Mouse (Mus musculus) ES-Bruce4 (cell line): Measurements from ENCODE around the gene Pfkfb3. TPM values are rescaled to one million over a fixed set of nuclear protein-coding genes. Genes with fewer than 3 reads are reported as not detected.

Experiments
- H3K27ac ChIP-seq: 2 replicates; pipeline ENCODE4 v1.5.1; 2012; ENCODE audit warnings: low read length, inconsistent platforms; ENCODE audit not compliant: insufficient read depth
- H3K27me3 ChIP-seq: 2 replicates; pipeline ENCODE4 v1.6.1; 2012; ENCODE audit warnings: mild to moderate bottlenecking, low read length, inconsistent platforms; ENCODE audit not compliant: control insufficient read depth, poor library complexity, insufficient read depth, severe bottlenecking
- H3K36me3 ChIP-seq: 2 replicates; pipeline ENCODE4 v1.6.1; 2012; ENCODE audit warnings: inconsistent platforms, mild to moderate bottlenecking, low read length, moderate library complexity; ENCODE audit not compliant: control insufficient read depth, poor library complexity, insufficient read depth, severe bottlenecking
- H3K4me1 ChIP-seq: one replicate; pipeline ENCODE4 v1.8.1; 2011; ENCODE audit warnings: low read length; ENCODE audit not compliant: control insufficient read depth, insufficient read depth
- H3K4me3 ChIP-seq: 2 replicates; pipeline ENCODE4 v1.5.1; 2011; ENCODE audit warnings: low read depth, mild to moderate bottlenecking, low read length
- H3K9ac ChIP-seq: 2 replicates; pipeline ENCODE4 v1.6.1; 2012; ENCODE audit warnings: low read depth, mild to moderate bottlenecking, inconsistent platforms; ENCODE audit not compliant: poor library complexity, severe bottlenecking
- H3K9me3 ChIP-seq: replicated peaks from 2 replicates; pipeline ENCODE4 v1.6.1; 2012; ENCODE audit warnings: mild to moderate bottlenecking, low read length, inconsistent platforms; ENCODE audit not compliant: control insufficient read depth, poor library complexity, insufficient read depth, severe bottlenecking
- CTCF ChIP-seq: IDR thresholded peaks from one replicate; pipeline ENCODE4 v1.8.1; 2011; ENCODE audit warnings: low read depth, low read length
- EP300 ChIP-seq: IDR thresholded peaks from 2 replicates; pipeline ENCODE4 v1.6.1; 2011; ENCODE audit warnings: low read depth, low read length; ENCODE audit not compliant: insufficient read depth
- POLR2A ChIP-seq: IDR thresholded peaks from one replicate; pipeline ENCODE4 v1.8.1; 2011; ENCODE audit warnings: low read length; ENCODE audit not compliant: insufficient read depth
- polyA plus RNA-seq: library from polyadenylated mRNA; stranded (reverse); fragments of >200 nt; gene quantifications from 2 replicates; pipeline ENCODE4 v1.2.4, GENCODE M21; 2011; ENCODE audit warnings: low read depth; ENCODE audit not compliant: missing spikeins, insufficient read depth, insufficient read length

Gene Pfkfb3
- polyA plus RNA-seq, 1 experiment = 73.8 TPM

DNA sequence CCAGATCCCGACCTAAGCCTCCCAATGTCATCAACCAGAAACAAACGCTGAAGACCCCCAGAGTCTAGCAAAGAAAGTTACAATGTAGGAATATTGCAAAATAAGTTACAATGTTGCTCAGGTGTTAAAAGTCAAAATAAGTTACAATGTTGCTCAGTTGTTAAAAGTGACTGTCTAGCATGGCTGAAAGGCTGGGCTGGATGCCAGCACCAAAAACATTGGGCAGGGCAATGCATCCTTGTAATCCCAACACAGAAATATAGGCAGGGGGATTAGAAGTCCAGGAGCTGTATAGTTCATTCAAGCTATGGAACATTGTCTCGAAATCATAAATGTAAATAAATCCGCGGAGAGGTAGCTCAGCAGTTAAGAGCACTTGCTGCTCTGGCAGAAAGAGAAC lies 61.0 kb downstream of the Pfkfb3 start:
- H3K36me3 ChIP-seq = no peaks in the 10 kb centered on the region

DNA sequence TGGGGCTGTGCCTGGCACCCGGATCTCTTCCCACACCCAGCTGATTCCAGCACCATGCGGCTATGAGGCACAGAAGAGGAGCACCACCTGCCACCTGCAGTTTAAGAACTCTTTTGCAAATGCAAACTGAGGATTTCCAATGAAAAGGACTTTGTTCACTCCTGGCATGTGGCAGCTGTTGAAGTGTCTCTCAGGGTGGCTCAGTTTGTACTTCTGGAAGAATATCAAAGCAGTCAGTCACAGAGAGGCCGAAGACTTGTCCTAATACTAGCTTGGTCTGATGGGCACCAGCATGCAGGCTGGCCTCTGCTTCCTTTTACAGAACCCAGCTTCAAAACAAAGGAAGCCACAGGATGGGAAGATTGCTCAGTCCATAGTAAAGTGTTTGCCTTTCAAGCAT lies 62.4 kb downstream of the Pfkfb3 start:
- no peak overlapping the region for H3K27ac ChIP-seq
- no peaks in the 10 kb centered on the region for H3K9me3 ChIP-seq
- no peak overlapping the region for H3K4me3 ChIP-seq
- H3K36me3 ChIP-seq = no peaks in the 10 kb centered on the region
- H3K9ac ChIP-seq = no peak overlapping the region
- peaks cover 2% of the 10 kb centered on the region for H3K4me1 ChIP-seq
- TF ChIP-seq EP300 (no peak), CTCF (no peak), POLR2A (no peak)
- H3K27me3 ChIP-seq = no peaks in the 10 kb centered on the region

More for the DNA sequence above, 61.0 kb downstream of the Pfkfb3 start:
- no peak overlapping the region for H3K9ac ChIP-seq
- no peaks in the 10 kb centered on the region for H3K9me3 ChIP-seq
- no peaks in the 10 kb centered on the region for H3K27me3 ChIP-seq
- peaks cover 2% of the 10 kb centered on the region for H3K4me1 ChIP-seq
- TF ChIP-seq CTCF (no peak), EP300 (no peak), POLR2A (no peak)
- no peak overlapping the region for H3K4me3 ChIP-seq
- no peak overlapping the region for H3K27ac ChIP-seq

- no peaks in the 10 kb centered on the region for H3K36me3 ChIP-seq
These were observed 63.3 kb downstream of the Pfkfb3 start for GRCm38 (mm10) chr2:11490554-11490953.

GRCm38 (mm10) chr2:11483226-11483625 lies 70.7 kb downstream of the Pfkfb3 start:
- H3K9me3 ChIP-seq = no peaks in the 10 kb centered on the region
- no peak overlapping the region for H3K9ac ChIP-seq
- no peak for TF ChIP-seq EP300
- no peak for TF ChIP-seq CTCF
- no peak for TF ChIP-seq POLR2A
- H3K36me3 ChIP-seq = no peaks in the 10 kb centered on the region
- H3K27me3 ChIP-seq = no peaks in the 10 kb centered on the region
- H3K27ac ChIP-seq = no peak overlapping the region
- H3K4me3 ChIP-seq = no peak overlapping the region
- H3K4me1 ChIP-seq = peaks cover 2% of the 10 kb centered on the region

More at GRCm38 (mm10) chr2:11490554-11490953, 63.3 kb downstream of the Pfkfb3 start:
- Histone ChIP-seq H3K4me3 (no peak overlapping the region), H3K27ac (no peak overlapping the region), H3K4me1 (peaks cover 2% of the 10 kb centered on the region), H3K9ac (no peak overlapping the region), H3K9me3 (no peaks in the 10 kb centered on the region), H3K27me3 (no peaks in the 10 kb centered on the region)
- no peak for TF ChIP-seq CTCF
- no peak for TF ChIP-seq POLR2A
- no peak for TF ChIP-seq EP300

GRCm38 (mm10) chr2:11482364-11482763 lies 71.5 kb downstream of the Pfkfb3 start:
- no peaks in the 10 kb centered on the region for H3K9me3 ChIP-seq
- no peaks in the 10 kb centered on the region for H3K36me3 ChIP-seq
- H3K4me3 ChIP-seq = no peak overlapping the region
- no peaks in the 10 kb centered on the region for H3K27me3 ChIP-seq
- H3K27ac ChIP-seq = no peak overlapping the region
- no peak overlapping the region for H3K9ac ChIP-seq
- no peak for TF ChIP-seq POLR2A
- TF ChIP-seq CTCF = no peak
- TF ChIP-seq EP300 = no peak
- peaks cover 2% of the 10 kb centered on the region for H3K4me1 ChIP-seq

- Histone ChIP-seq H3K27ac (no peak overlapping the region), H3K9ac (no peak overlapping the region), H3K9me3 (no peaks in the 10 kb centered on the region), H3K4me1 (peaks cover 2% of the 10 kb centered on the region), H3K27me3 (no peaks in the 10 kb centered on the region), H3K4me3 (no peak overlapping the region), H3K36me3 (no peaks in the 10 kb centered on the region)
- no peak for TF ChIP-seq POLR2A
- no peak for TF ChIP-seq EP300
- TF ChIP-seq CTCF = no peak
These were observed 74.9 kb downstream of the Pfkfb3 start for GRCm38 (mm10) chr2:11478960-11479359.
